Mouse (Mus musculus): ENCODE data around the gene Ptpn6.

The Ptpn6 gene

DNA sequence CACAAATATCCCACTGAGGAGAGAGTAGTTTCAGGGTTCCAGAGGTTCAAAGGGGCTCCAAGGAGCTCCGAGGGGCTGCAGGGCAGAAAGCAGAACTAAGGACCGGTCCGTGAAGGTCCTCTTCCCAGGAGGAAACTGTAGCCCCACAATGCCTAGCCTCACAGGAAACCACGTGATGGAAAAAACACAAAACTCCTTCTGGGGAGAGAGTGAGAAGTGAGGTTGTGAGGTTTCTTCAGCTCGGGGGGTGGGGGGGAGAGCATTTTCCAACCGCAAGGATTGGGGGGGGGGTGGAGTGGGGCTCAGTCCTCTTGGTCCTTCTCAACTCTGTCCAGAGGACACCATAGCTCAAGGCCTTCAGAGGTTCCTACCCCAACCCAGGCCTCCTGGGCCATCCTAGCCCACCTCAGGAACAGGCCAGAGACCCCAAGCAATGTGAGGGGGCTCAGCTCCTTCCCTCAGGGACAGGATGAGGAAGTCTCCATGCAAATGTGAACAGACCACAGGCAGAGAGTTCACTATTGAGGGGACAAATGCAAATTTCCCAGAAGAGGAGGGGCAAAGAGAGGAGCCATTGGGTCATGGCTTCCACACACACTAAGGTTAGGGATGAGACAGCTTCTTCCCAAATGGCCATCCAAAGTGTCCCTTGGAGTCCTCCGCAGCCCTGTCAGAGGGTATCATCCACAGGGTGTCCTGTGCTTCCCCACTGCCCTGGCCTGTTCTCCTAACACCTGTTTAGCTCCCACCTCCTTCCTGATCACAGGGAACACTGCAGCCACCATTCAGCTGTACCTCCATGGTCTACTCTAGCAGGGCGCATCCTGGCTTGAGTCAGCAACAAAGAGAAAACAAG lies 8.4 kb downstream of the Ptpn6 start:
- DNase-seq (ENCODE audit: low spot score): no peak

DNA sequence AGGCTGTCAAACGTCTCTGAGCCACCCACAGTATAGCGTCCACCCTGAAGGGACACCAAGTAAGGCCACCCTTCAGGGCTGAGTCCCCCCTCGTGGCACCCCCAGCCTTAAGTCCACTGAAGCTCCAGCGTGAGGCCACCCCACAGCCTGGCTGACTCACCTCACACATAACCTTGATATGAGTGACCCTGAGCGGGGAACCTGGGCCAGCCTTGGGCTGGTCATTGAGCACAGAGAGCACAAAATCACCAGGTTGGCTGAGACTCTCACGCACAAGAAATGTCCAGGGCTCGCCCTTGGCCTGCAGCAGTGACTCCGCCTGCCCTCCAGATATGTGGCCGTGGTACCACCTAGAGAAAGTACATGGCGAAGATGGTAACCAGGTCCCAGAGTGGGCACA lies 9.9 kb downstream of the Ptpn6 start:
- DNase-seq (ENCODE audit: low spot score): no peak

DNA sequence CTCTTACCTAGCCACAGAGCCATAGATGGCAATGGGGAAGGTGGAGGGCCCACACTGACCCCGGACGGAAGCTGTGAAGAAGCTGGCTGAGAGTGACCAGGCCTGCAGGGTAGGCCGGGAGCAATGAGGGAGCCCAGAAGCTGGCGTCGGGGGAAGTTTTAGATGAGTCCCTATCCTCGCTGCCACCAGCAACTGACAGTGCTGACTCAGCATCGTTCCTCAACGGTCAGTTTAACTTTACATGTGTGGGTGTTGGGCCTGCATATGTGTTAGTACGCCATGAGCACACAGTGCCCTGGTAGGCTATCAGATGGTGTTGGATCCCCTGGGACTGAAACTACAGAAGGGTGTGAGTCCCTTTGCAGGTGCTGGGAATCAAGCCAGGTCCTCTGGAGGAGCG lies 14.0 kb downstream of the Ptpn6 start:
- DNase-seq (ENCODE audit: low spot score): no peak

DNA sequence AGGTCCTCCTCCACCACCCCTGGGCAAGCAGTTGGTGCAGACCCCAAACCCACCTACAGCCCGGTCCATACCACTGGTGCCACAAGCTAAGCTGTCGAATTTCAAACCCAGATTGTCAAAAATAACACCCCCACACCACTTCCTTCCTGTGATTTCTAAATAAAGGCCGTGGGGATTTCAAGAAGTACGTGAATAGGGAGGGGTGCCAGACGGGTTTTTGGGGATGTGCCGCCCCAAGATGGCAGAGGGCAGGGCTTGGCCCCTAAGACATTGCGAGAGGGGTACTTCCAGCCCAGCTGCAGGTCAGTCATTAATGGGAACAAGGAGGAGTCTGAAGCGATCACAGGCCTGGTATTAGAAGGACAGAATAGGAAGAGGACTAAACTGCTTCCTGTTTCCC lies 15.0 kb downstream of the Ptpn6 start:
- DNase-seq (ENCODE audit: low spot score): no peak

DNA sequence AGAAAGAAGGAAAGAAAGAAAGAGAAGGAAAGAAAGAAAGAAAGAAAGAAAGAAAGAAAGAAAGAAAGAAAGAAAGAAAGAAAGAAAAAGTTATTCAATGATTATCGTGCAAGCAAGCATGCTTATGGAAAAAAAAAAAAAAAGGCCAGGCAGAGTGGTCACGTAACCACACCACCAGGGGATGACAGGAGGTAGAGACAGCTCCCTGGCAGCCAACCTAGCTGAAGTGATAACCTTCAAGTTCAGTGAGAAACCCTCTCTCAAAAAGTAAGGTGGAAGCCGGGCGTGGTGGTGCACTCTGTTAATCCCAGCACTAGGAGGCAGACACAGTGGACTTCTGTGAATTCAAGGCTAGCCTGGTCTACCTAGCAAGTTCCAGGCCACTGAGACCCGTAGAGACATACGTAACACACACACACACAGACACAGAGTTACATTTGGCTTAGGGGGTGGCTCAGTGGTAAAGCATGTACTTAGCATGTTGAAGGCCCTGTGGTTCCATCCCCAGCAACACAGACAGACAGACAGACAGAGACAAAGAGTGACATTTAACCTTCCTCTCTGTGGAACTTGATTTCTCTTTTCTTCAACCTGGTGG lies 15.5 kb downstream of the Ptpn6 start:
- no peak for DNase-seq (ENCODE audit: low spot score)

DNA sequence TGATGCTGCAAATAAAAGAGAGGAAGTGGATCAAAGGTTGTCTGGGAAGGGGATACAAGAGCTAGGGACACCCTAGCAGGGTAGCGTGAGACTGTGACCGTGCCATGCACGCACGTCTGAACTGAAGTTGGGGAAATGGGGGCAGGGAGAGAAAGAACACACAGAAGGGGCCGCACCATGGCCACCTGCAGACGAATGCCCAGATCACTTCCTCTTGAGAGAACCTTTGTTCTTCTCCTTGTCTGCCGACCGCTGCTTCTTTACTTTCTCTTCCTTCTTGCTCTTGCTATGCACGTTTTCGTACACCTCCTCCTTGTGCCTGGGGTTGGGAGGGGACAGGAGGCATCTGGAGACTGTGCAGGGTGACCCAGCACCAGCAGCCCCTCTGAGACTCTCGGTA lies 17.6 kb downstream of the Ptpn6 start:
- DNase-seq (ENCODE audit: low spot score): no peak

DNA sequence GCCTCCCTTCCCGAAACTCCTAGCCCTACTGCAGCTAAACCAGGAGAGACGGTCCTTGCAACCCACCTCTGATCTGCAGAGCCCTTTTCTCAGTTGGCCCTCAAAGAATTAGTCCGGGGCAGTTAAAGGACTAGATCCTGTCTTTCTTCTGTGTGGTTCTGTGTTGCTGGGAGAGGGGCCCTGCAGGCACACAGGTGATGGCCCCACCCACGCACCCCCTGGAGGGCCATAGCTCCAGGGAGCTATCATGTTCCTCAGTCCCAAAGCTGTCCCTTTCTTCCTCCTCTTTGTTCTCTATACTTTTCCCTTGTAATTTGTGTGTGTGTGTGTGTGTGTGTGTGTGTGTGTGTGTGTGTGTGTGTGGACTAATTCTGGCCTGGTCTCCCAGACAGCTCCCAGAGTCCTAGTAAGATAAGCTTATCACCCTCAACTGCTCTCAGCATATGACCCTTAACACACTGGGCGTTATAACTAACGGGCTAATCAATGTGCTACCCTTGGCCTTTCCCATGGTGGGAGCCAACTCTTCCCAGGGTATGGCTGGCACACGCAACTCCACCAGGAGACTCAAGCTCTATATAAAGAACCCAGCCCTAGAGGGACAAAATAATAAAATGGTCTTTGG lies 19.0 kb downstream of the Ptpn6 start:
- no peak for DNase-seq (ENCODE audit: low spot score)

DNA sequence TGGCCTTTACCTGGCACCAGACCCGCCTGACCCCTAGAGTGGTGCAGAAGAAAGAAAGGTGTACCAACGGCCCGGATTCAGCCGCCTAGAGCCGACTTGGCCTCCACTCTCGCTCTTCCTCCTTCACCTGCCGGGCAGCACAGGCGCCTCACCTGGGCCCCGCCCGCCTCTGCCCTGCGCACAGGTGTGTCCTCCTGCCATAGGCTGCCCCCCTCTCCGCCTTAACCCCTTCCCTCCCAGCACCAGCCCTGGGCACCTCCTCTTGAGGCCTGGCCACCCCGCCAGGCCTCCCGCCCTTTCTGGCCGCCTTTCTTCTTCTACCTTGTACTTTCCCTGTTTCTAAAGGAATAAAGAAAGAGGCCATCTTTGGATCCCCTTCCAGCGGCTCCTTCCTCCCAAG lies 19.8 kb downstream of the Ptpn6 start:
- DNase-seq (ENCODE audit: low spot score): no peak

DNA sequence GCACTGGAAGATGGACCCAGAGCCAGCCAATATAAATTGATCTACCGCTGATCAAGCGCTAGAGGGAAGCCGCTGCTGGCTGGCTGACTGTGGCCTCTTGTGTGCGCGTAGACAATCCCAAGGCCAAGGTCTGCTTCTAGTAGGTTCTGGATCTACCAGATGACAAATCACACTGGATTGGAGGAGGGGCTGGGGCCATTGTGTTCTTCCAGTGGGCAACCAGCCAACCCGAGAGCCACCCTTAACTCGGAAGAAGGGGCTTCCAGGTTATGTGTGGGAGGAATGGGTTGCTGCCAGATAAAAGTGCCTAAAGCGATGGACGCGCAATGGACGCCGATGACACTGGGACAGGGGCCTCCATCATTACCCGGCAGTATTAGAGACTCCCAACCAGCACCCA lies 20.5 kb downstream of the Ptpn6 start:
- no peak for DNase-seq (ENCODE audit: low spot score)

DNA sequence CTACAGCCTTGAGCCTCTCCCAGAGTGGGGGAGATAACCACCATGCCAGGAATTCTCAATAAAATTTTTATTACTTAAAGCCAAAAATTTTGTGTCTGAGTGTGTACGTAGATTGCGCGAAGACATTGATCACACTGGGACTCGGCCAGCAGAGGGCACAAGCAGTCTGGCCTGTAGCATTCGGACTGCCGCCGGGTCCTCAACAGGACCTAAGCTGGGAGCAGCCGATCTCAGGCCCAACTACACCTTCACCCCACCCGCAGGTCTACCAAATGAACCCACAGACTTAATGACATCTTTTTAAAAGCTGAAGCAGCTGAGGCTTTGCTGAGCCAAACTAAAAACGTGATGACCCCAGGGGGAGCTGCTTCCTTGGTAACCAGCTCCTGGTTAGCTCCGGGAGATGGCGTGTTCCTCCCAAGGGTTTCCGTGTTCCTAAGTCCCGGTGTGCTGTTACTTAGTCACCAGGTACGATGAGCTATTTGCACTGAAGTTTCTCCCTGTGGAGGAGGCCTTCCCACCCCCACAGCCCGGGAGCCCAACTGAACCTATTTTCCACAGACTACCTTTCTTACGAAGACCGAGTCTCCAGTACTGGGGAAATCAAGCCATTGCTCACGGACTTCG lies 21.5 kb downstream of the Ptpn6 start:
- peak; percentile 58 for DNase-seq (ENCODE audit: low spot score)

DNA sequence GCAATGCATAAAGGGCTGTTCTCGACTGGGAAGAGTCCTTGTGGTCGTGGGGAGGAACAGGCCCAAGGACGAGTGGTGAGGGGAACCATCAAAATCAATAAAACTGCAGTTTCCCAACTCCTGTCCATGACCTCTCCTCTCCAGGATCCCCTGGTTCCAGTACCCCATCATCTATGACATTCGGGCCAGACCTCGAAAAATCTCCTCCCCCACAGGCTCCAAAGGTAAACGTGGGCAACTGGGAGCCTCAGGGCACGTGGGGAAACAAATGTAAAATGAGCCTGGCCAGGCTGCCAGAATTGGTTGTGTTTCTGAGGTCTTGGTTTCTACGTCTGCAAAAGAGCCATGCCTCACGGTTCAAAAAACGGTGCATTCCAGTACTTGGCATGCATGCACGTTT lies 25.6 kb downstream of the Ptpn6 start:
- no peak for DNase-seq (ENCODE audit: low spot score)

DNA sequence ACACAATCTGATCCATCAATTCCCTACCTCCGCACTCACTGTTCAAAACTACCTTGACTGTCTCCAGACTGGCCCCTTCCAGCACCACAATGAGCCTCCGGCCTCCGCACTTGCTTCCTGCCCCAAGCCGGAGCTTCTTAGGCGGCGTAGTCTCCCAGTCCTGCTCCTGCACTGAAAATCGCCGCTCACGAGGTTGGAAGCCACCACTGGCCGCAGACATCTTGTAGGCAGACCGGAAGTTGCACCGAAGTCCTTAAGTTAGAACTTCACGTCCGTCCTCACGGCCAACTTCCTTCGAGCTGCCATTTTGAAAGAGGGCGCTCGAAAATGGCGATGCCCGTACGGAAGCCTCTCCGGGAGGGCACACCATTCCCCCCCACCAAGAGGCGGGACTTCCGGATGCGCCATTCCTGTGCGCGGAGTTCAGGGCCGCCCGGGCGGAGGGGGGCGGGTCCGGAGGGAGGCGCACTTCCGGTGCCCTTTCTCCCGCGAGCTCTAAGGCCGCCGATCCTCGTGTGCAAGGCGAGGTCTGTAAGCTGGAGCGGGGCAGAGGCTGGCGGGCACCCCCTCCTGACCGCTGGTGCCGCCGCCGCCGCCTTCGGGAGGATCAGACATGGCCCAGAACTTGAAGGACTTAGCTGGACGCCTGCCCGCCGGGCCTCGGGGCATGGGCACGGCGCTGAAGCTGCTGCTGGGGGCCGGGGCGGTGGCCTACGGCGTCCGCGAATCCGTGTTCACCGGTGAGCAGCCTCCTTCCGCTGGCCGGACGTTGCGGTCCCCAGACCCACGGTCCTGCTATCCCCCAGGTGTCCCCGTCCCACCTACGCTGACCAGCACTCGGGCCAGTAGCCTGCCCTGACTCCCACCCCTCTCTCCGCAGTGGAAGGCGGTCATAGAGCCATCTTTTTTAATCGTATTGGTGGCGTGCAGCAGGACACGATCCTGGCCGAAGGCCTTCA lies 26.4 kb downstream of the Ptpn6 start, which contains the start of the genes Emg1 and Phb2:
Emg1 (minus strand) TSS at position 355 of the 959 bp plus-strand sequence.
Phb2 (plus strand) TSS at position 513 of the 959 bp plus-strand sequence.
- DNase-seq (ENCODE audit: low spot score): peak; percentile 98

DNA sequence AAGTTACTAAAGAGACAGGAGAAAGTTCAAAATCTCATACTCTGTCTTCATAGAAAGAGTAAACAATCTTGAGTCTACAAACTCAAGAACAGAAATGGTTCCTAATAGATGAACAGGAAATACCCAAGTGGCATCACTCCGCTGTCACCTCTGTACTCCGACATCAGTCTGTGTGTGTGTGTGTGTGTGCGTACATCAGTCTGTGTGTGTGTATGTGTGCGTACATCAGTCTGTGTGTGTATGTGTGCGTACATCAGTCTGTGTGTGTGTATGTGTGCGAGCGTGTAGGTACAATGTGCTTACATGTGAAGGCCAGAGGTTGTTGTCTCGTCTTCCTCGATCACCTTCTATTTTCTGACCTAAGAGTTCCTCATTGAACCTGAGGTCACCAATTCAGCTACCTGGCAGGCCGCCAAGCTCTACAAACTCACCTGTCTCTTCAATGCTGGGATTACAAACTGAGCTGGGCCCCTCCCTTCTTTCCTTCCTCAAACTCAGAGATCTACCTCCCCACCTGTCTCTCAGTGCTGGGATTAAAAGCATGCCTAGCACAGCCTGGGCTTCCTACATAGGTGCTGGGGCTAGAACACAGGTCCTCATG lies 30.1 kb downstream of the Ptpn6 start:
- no peak for DNase-seq (ENCODE audit: low spot score)

DNA sequence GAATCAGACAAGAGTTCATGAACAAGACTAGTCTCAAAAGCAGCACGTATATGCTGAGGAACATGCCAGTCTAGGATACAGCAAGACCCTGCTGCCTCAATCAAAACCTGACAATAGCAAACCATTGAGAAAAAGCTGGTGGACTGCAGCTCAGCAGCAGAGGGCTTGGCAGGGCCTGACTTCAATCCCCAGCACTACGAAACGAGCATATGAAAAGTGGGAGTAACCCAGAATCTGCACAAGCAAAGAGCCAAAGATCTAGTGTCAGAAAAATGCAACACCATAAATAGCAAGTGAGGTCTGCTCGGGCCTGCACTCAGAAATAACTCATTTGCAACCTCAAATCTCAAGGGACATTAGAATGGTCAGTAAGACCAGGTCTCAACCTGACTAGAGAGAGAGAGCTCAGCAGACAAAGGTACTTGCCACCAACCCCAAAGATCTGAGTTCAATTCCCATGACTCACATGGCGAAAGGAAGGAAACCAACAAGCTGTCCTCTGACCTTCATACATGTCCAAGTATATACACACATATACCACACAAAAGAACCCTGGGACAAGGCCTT lies 32.4 kb downstream of the Ptpn6 start:
- DNase-seq (ENCODE audit: low spot score): no peak

DNA sequence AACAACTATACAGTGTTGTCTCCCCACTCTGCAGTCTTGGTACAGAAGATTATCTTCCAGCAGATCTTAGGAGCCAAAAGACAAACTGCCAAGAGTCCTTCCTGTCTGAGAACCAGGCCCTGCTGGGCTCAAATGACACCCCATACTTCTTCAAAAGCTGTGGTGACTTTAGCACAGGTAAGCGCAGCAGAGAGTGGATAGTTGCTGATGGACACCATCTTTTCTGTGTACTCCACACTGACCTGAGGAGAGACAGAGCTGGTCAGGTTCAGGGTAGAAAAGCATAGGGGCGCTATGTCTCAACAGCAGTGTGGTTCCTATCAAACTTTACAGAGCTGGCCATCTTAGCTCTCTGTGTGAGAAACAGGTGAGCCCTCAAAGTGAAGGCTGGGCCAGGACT lies 34.1 kb downstream of the Ptpn6 start:
- no peak for DNase-seq (ENCODE audit: low spot score)

DNA sequence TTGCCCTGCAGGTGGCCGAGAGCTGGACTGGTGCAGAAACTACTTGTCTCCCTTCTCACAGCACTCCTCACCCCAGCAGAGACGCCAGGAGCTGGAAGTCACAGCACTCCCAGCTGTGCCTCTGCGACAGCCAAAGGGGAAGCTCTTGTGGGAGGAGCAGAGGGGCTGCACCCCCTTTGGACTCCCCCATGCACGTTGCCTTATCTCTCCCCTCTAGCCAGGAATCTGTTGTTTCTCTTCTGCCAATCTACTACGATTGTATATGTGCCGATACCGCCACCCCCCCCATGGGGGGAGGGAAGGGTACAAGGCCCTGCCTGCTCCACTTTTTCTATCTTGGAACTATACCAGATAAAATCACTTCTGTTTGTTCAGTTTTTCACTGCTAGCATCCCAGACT lies 34.7 kb downstream of the Ptpn6 start:
- no peak for DNase-seq (ENCODE audit: low spot score)

DNA sequence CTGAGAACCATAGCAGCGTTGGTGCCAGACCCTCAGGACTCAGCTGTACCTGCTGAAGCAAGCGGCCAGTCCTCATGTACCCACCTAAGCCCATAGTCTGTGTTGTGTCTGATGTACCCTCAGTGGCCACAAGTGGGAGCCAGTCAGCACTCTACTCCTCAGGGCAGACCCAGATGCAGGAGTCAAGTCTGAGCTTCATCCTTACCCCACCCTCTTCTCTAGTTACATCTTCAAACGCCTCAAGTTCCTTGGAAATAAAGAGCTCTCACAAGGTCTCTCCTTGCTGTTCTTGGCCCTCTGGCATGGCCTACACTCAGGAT lies 35.8 kb downstream of the Ptpn6 start:
- DNase-seq (ENCODE audit: low spot score): peak; percentile 77

DNA sequence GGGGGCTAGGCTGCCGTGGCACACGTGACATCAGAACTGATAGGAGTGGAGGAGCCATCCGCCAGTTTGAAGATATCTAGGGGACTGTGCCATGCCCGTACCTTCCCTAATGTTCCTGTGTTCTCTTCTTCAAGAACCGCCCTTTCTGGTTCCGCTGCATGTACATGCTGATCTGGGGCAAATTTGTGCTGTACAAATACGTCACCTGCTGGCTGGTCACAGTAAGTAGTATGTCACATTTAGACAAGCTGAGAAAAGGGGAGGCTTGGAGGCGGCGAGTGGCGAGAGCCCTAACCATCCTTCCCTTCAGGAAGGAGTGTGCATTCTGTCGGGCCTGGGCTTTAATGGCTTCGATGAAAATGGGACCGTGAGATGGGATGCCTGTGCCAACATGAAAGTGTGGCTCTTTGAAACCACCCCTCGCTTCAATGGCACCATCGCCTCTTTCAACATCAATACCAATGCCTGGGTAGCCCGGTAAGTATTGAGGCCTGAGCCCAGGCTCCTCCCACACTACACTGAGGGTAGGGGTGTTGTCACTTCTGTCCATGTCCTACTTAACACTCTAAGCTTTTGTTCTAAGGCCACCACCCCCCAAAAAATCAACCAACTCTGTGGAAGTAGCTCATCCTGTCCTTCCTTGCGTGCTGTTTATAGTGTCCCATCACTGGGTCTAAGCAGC lies 36.3 kb downstream of the Ptpn6 start:
- DNase-seq (ENCODE audit: low spot score): no peak

DNA sequence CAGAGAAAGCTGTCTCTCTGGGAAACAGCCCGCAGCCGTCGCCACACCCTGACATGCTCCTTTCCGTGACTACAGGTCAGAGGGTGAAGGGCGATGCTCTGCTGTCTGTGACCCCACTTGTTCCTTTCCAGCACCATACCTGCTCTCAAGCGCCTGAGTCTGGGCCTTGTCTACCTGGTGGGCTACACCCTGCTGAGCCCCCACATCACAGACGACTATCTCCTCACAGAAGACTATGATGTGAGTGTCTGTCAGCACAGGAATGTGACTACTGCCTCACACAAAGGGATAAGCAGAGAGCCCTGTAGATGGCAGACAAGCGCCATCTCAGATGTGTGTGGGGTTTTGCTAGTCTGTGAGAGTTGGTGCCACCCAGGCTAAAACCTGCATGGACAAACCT lies 37.2 kb downstream of the Ptpn6 start:
- DNase-seq (ENCODE audit: low spot score): no peak

DNA sequence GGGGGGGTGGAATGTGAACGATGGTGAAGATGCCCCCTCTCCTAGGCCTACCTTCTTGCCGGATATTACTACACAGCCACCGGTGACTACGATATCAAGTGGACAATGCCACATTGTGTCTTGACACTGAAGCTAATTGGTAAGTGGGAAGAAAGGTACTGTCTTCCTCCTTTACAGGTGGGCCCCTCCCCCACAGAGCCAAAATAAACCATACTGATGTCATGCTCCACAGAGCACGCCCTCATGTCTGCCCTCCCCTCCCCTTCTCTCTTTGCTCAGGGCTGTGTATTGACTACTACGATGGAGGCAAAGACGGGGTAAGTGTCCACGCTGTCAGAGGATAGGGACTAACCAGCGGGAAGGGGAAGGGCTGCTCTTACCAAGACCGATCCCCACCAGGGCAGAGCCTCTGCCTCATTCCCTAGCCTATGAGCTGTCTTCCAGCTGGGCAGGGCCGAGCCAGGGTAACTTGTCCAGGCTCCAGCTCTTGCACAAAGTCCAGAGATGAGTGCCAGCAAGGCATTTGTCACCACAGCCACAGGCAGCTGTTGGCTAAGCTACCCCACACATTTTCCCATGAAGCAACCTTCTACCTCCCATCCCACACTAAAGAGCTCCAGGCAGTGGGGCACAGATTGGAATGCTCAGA lies 38.4 kb downstream of the Ptpn6 start:
- no peak for DNase-seq (ENCODE audit: low spot score)
